Mouse (Mus musculus) inflammation-experienced regulatory T-cells, adult 16 weeks (primary cell): ENCODE measurements around the gene Gm49450. TPM values are rescaled to one million over a fixed set of nuclear protein-coding genes. Genes with fewer than 3 reads are reported as not detected.

Source experiments
- polyA plus RNA-seq: library from polyadenylated mRNA; unstranded; fragments of 100-300 nt; shearing (Covaris generic); gene quantifications from one replicate; pipeline ENCODE4 v1.2.1, GENCODE M21; 2017

Gene Gm49450
- polyA plus RNA-seq, result not detected

GRCm38 (mm10) chr15:98953401-98954356 lies at the start of gene Gm49450, which contains the start of gene Tuba1a:
Gm49450 (minus strand) TSS chr15:98953551.
Tuba1a (minus strand) TSS chr15:98953703.

GRCm38 (mm10) chr15:98934217-98934839 lies 19.0 kb downstream of the Gm49450 start, which contains the start of gene Tuba1b:
Tuba1b (minus strand) TSS chr15:98934565.

GRCm38 (mm10) chr15:98917538-98918498 lies 35.5 kb downstream of the Gm49450 start, which contains the start of gene Lmbr1l:
Lmbr1l (minus strand) TSS chr15:98918231.

GRCm38 (mm10) chr15:98897928-98898800 lies 55.2 kb downstream of the Gm49450 start, which contains the start of gene Dhh:
Dhh (minus strand) TSS chr15:98898540.

GRCm38 (mm10) chr15:98893940-98894745 lies 59.2 kb downstream of the Gm49450 start, which contains the start of gene Rhebl1:
Rhebl1 (minus strand) TSS chr15:98894540.

Other genes with a start within 250 kb of the Gm49450 start
- gene Ccdc65, start 245.3 kb downstream of the Gm49450 start, polyA plus RNA-seq, result not detected
- gene Fkbp11, start 225.4 kb downstream of the Gm49450 start, polyA plus RNA-seq, result 1.0 TPM
- 71.9 TPM for gene Arf3, start 190.3 kb downstream of the Gm49450 start, polyA plus RNA-seq
- not detected for gene Wnt10b, start 175.4 kb downstream of the Gm49450 start, polyA plus RNA-seq
- not detected for gene Wnt1, start 163.7 kb downstream of the Gm49450 start, polyA plus RNA-seq
- gene Ddn, start 144.1 kb downstream of the Gm49450 start, polyA plus RNA-seq, result not detected
- gene Prkag1, start 122.0 kb downstream of the Gm49450 start, polyA plus RNA-seq, result 137 TPM
- 24.0 TPM for gene Kmt2d, start 82.3 kb downstream of the Gm49450 start, polyA plus RNA-seq
- gene Rhebl1, start 59.0 kb downstream of the Gm49450 start, polyA plus RNA-seq, result 17.4 TPM
- gene Dhh, start 55.0 kb downstream of the Gm49450 start, polyA plus RNA-seq, result not detected
- gene Lmbr1l, start 35.3 kb downstream of the Gm49450 start, polyA plus RNA-seq, result 65.8 TPM
- 524 TPM for gene Tuba1b, start 19.0 kb downstream of the Gm49450 start, polyA plus RNA-seq
- gene Tuba1a, start 152 bp upstream of the Gm49450 start, polyA plus RNA-seq, result 198 TPM
- gene Tuba1c, start 76.3 kb upstream of the Gm49450 start, polyA plus RNA-seq, result 69.2 TPM
- gene Prph, start 101.6 kb upstream of the Gm49450 start, polyA plus RNA-seq, result not detected
- 1.5 TPM for gene Troap, start 121.0 kb upstream of the Gm49450 start, polyA plus RNA-seq
- gene C1ql4, start 134.3 kb upstream of the Gm49450 start, polyA plus RNA-seq, result not detected
- gene Dnajc22, start 139.6 kb upstream of the Gm49450 start, polyA plus RNA-seq, result not detected
- gene Spats2, start 172.4 kb upstream of the Gm49450 start, polyA plus RNA-seq, result not detected